Mouse (Mus musculus) MEL (cell line): ENCODE data around the gene Olfr374. TPM values are rescaled to one million over a fixed set of nuclear protein-coding genes. Genes with fewer than 3 reads are reported as not detected.
A peak's percentile ranks its signal among the peaks of the same experiment; 100 is the strongest.

Experiments used
- DNase-seq: peaks from one replicate; pipeline ENCODE4 v3.0.0; 2011; ENCODE audit warnings: low read depth, low spot score
- H3K27ac ChIP-seq: 2 replicates; pipeline ENCODE4 v1.5.1; 2012; ENCODE audit warnings: low read depth, mild to moderate bottlenecking, control low read depth, low read length, moderate library complexity; ENCODE audit not compliant: control insufficient read depth
- H3K27me3 ChIP-seq, 2 experiments: fragments of 150-350 bp in 1 of 2; sonication (generic) in 1 of 2; 2 replicates each; pipeline ENCODE4 v1.6.1; 2012; ENCODE audit warnings: low read length in 2 of 2, mild to moderate bottlenecking in 2 of 2, improper control_type of control experiment in 1 of 2, moderate library complexity in 1 of 2; ENCODE audit not compliant: insufficient read depth in 2 of 2, control insufficient read depth in 1 of 2
- H3K36me3 ChIP-seq, 2 experiments: 2 replicates each; pipeline ENCODE4 v1.6.1; 2012 to 2014; ENCODE audit warnings: low read length in 2 of 2, improper control_type of control experiment in 1 of 2, inconsistent platforms in 1 of 2, mild to moderate bottlenecking in 1 of 2; ENCODE audit not compliant: insufficient read depth in 2 of 2, control insufficient read depth in 1 of 2
- H3K4me1 ChIP-seq, 2 experiments: fragments of 150-350 bp in 1 of 2; sonication (generic) in 1 of 2; 2 replicates each; pipeline ENCODE4 v1.6.1; 2012; ENCODE audit warnings: low read length in 2 of 2, improper control_type of control experiment in 1 of 2, mild to moderate bottlenecking in 1 of 2; ENCODE audit not compliant: insufficient read depth in 2 of 2, control insufficient read depth in 1 of 2
- H3K4me3 ChIP-seq, 2 experiments: fragments of 150-350 bp in 1 of 2; sonication (generic) in 1 of 2; 2 replicates each; pipeline ENCODE4 v1.5.1; 2012; ENCODE audit warnings: low read depth in 2 of 2, low read length in 2 of 2, mild to moderate bottlenecking in 2 of 2, moderate library complexity in 2 of 2, control low read depth in 1 of 2, improper control_type of control experiment in 1 of 2; ENCODE audit not compliant: control insufficient read depth in 1 of 2, insufficient read depth in 1 of 2
- H3K79me2 ChIP-seq: 2 replicates; pipeline ENCODE4 v1.6.1; 2012; ENCODE audit warnings: mild to moderate bottlenecking, low read length, moderate library complexity; ENCODE audit not compliant: control insufficient read depth, poor library complexity, insufficient read depth
- H3K9ac ChIP-seq: 2 replicates; pipeline ENCODE4 v1.6.1; 2012; ENCODE audit warnings: low read depth, mild to moderate bottlenecking, control low read depth, low read length, moderate library complexity; ENCODE audit not compliant: control insufficient read depth, poor library complexity, severe bottlenecking
- H3K9me3 ChIP-seq: fragments of 150-350 bp; sonication (generic); replicated peaks from 2 replicates; pipeline ENCODE4 v1.6.1; 2012; ENCODE audit warnings: mild to moderate bottlenecking, low read length, improper control_type of control experiment, moderate library complexity; ENCODE audit not compliant: insufficient read depth
- CTCF ChIP-seq, 3 experiments: IDR thresholded peaks in 2 of 3; conservative IDR thresholded peaks in 1 of 3; 2 replicates each; pipeline ENCODE4 v1.5.1; 2011 to 2012; ENCODE audit warnings: low read length in 3 of 3, low read depth in 2 of 3, mild to moderate bottlenecking in 2 of 3, improper control_type of control experiment in 1 of 3, inconsistent platforms in 1 of 3, mixed read lengths in 1 of 3, moderate library complexity in 1 of 3; ENCODE audit not compliant: control insufficient read depth in 1 of 3, insufficient read depth in 1 of 3, poor library complexity in 1 of 3, severe bottlenecking in 1 of 3
- EP300 ChIP-seq, 2 experiments: IDR thresholded peaks; 2 replicates each; pipeline ENCODE4 v1.6.1; 2011; ENCODE audit warnings: improper control_type of control experiment in 2 of 2, low read length in 2 of 2, low read depth in 1 of 2, mild to moderate bottlenecking in 1 of 2
- GATA1 ChIP-seq: IDR thresholded peaks from 2 replicates; pipeline ENCODE4 v1.6.1; 2011; ENCODE audit warnings: low read depth, low read length, improper control_type of control experiment
- HCFC1 ChIP-seq: IDR thresholded peaks from 2 replicates; pipeline ENCODE4 v1.6.1; 2012; ENCODE audit warnings: low read depth, mild to moderate bottlenecking, inconsistent platforms, low read length, improper control_type of control experiment, moderate library complexity
- JUND ChIP-seq: IDR thresholded peaks from 2 replicates; pipeline ENCODE4 v1.6.1; 2011; ENCODE audit warnings: low read depth, mild to moderate bottlenecking, improper control_type of control experiment, low read length
- MAFK ChIP-seq: IDR thresholded peaks from 2 replicates; pipeline ENCODE4 v1.6.1; 2011; ENCODE audit warnings: low read depth, mild to moderate bottlenecking, low read length, improper control_type of control experiment, borderline replicate concordance
- MAZ ChIP-seq: IDR thresholded peaks from 2 replicates; pipeline ENCODE4 v1.6.1; 2012; ENCODE audit warnings: low read depth, mild to moderate bottlenecking, inconsistent platforms, low read length, improper control_type of control experiment
- MEF2A ChIP-seq: IDR thresholded peaks from 2 replicates; pipeline ENCODE4 v1.6.1; 2014; ENCODE audit warnings: low read depth, mild to moderate bottlenecking, inconsistent platforms, low read length, improper control_type of control experiment; ENCODE audit not compliant: poor library complexity, insufficient replicate concordance, severe bottlenecking; ENCODE audit errors: extremely low read depth
- MYB ChIP-seq: IDR thresholded peaks from 2 replicates; pipeline ENCODE4 v1.6.1; 2011; ENCODE audit warnings: mild to moderate bottlenecking, low read depth, low read length, improper control_type of control experiment
- MYC ChIP-seq: IDR thresholded peaks from 2 replicates; pipeline ENCODE4 v1.6.1; 2011; ENCODE audit warnings: low read depth, mild to moderate bottlenecking, low read length, improper control_type of control experiment, moderate library complexity
- NELFE ChIP-seq: IDR thresholded peaks from 2 replicates; pipeline ENCODE4 v1.6.1; 2011; ENCODE audit warnings: low read depth, low read length, improper control_type of control experiment
- NRF1 ChIP-seq: IDR thresholded peaks from 2 replicates; pipeline ENCODE4 v1.6.1; 2014; ENCODE audit warnings: low read depth, mild to moderate bottlenecking, inconsistent platforms, low read length, improper control_type of control experiment, moderate library complexity; ENCODE audit not compliant: poor library complexity, insufficient read depth, severe bottlenecking
- RAD21 ChIP-seq: IDR thresholded peaks from 2 replicates; pipeline ENCODE4 v1.6.1; 2011; ENCODE audit warnings: mild to moderate bottlenecking, low read depth, low read length, improper control_type of control experiment
- RCOR1 ChIP-seq: IDR thresholded peaks from 2 replicates; pipeline ENCODE4 v1.6.1; 2012; ENCODE audit warnings: low read depth, mild to moderate bottlenecking, inconsistent platforms, low read length, improper control_type of control experiment
- SIN3A ChIP-seq: IDR thresholded peaks from 2 replicates; pipeline ENCODE4 v1.6.1; 2012; ENCODE audit warnings: low read length, improper control_type of control experiment, inconsistent platforms
- SMC3 ChIP-seq: IDR thresholded peaks from 2 replicates; pipeline ENCODE4 v1.6.1; 2011; ENCODE audit warnings: low read depth, low read length, improper control_type of control experiment
- TBP ChIP-seq: IDR thresholded peaks from 2 replicates; pipeline ENCODE4 v1.8.0; 2011; ENCODE audit warnings: low read depth, low read length, improper control_type of control experiment
- UBTF ChIP-seq: IDR thresholded peaks from 2 replicates; pipeline ENCODE4 v1.6.1; 2012; ENCODE audit warnings: low read depth, mild to moderate bottlenecking, inconsistent platforms, low read length, improper control_type of control experiment, moderate library complexity, borderline replicate concordance; ENCODE audit not compliant: insufficient read depth
- USF1 ChIP-seq: IDR thresholded peaks from 2 replicates; pipeline ENCODE4 v1.6.1; 2014; ENCODE audit warnings: low read depth, mild to moderate bottlenecking, inconsistent platforms, low read length, improper control_type of control experiment, moderate library complexity
- ZC3H11A ChIP-seq: IDR thresholded peaks from 2 replicates; pipeline ENCODE4 v1.6.1; 2012; ENCODE audit warnings: low read depth, mild to moderate bottlenecking, inconsistent platforms, low read length, improper control_type of control experiment
- ZMIZ1 ChIP-seq: IDR thresholded peaks from 2 replicates; pipeline ENCODE4 v1.6.1; 2012; ENCODE audit warnings: low read depth, mild to moderate bottlenecking, inconsistent platforms, low read length, improper control_type of control experiment, moderate library complexity
- ZNF384 ChIP-seq: IDR thresholded peaks from 2 replicates; pipeline ENCODE4 v1.6.1; 2012; ENCODE audit warnings: low read depth, mild to moderate bottlenecking, inconsistent platforms, low read length, improper control_type of control experiment
- polyA plus RNA-seq, 2 experiments: library from polyadenylated mRNA; stranded (reverse) in 1 of 2; unstranded in 1 of 2; fragments of >175 nt in 1 of 2; fragments of >200 nt in 1 of 2; gene quantifications; 2 replicates each; pipeline versions ENCODE4 v1.2.1 to v1.2.4; 2012; ENCODE audit warnings: low replicate concordance in 2 of 2, low read depth in 1 of 2; ENCODE audit not compliant: insufficient read length in 2 of 2, insufficient read depth in 1 of 2, missing spikeins in 1 of 2
- total RNA-seq: library from RNA; depleted of rRNA; stranded (reverse); fragments of 300-350 nt; gene quantifications from 2 replicates; pipeline ENCODE4 v1.2.3, GENCODE M21; 2012

The Olfr374 gene
- total and polyA plus RNA-seq, 3 experiments, result 0.06 to 0.08 TPM; not detected in 1

- no peaks in the 10 kb centered on the region for H3K36me3 ChIP-seq
- no peak overlapping the region for H3K4me3 ChIP-seq
- DNase-seq, result no peak
- H3K9me3 ChIP-seq, result no peaks in the 10 kb centered on the region
- H3K27ac ChIP-seq, result no peak overlapping the region
- H3K9ac ChIP-seq, result no peak overlapping the region
- H3K4me1 ChIP-seq, result no peaks in the 10 kb centered on the region
- H3K79me2 ChIP-seq, result no peaks in the 10 kb centered on the region
- peaks cover 0 to 1% of the 10 kb centered on the region in 2 experiments; a peak in 1 of 4 replicates for H3K27me3 ChIP-seq
- no peak for TF ChIP-seq ZMIZ1
- no peak for TF ChIP-seq UBTF
- TF ChIP-seq SIN3A, result no peak
- TF ChIP-seq MEF2A, result no peak
- TF ChIP-seq MAFK, result no peak
- no peak; the same call in 1 of the 2 replicates for TF ChIP-seq SMC3
- TF ChIP-seq MYC, result no peak
- TF ChIP-seq ZC3H11A, result 0 out of 2 replicates have a peak, but pooled peaks have one; percentile 14
- TF ChIP-seq NRF1, result no peak
- peak; percentile 38 to 53 (median 39) for TF ChIP-seq CTCF (IDR thresholded peaks at IDR 0.05 in 2 of 3, conservative IDR thresholded peaks at IDR 0.05 in 1 of 3; ENCODE audit: control insufficient read depth in 1 of 3, insufficient read depth in 1 of 3, low read depth in 2 of 3, low read length in 3 of 3, poor library complexity in 1 of 3, severe bottlenecking in 1 of 3)
- peak; percentile 32 for TF ChIP-seq RAD21
- TF ChIP-seq, all 39 proteins: peak for 3
These were observed 1.7 kb upstream of the Olfr374 start for GRCm38 (mm10) chr8:72105165-72105564.

GRCm38 (mm10) chr8:72110876-72111275, 4.0 kb downstream of the Olfr374 start:
- TF ChIP-seq TBP (peak; percentile 26; the same call in 1 of the 2 replicates), MAZ (no peak)
- no peaks in the 10 kb centered on the region for H3K9me3 ChIP-seq
- no peak overlapping the region for H3K9ac ChIP-seq
- H3K27ac ChIP-seq, result no peak overlapping the region
- no peaks in the 10 kb centered on the region for H3K36me3 ChIP-seq
- H3K79me2 ChIP-seq, result no peaks in the 10 kb centered on the region
- H3K4me3 ChIP-seq, result no peak overlapping the region
- H3K27me3 ChIP-seq, result peaks cover 0 to 1% of the 10 kb centered on the region in 2 experiments; a peak in 1 of 4 replicates
- DNase-seq, result peak; percentile 90
- peaks cover 0 to 2% of the 10 kb centered on the region in 2 experiments; a peak in 1 of 4 replicates for H3K4me1 ChIP-seq

- Histone ChIP-seq H3K4me3 (no peak overlapping the region), H3K27ac (no peak overlapping the region), H3K27me3 (no peaks in the 10 kb centered on the region), H3K9ac (no peak overlapping the region), H3K4me1 (peaks cover 0 to 2% of the 10 kb centered on the region in 2 experiments; a peak in 1 of 4 replicates), H3K9me3 (no peaks in the 10 kb centered on the region), H3K36me3 (no peaks in the 10 kb centered on the region), H3K79me2 (no peaks in the 10 kb centered on the region)
- DNase-seq, result peak; percentile 30
- TF ChIP-seq MYB (no peak), EP300 (IDR thresholded peaks at IDR 0.05; ENCODE audit: low read depth in 1 of 2, low read length in 2 of 2) (no peak), RAD21 (peak; percentile 24), SIN3A (no peak), CTCF (IDR thresholded peaks at IDR 0.05 in 2 of 3, conservative IDR thresholded peaks at IDR 0.05 in 1 of 3; ENCODE audit: control insufficient read depth in 1 of 3, insufficient read depth in 1 of 3, low read depth in 2 of 3, low read length in 3 of 3, poor library complexity in 1 of 3, severe bottlenecking in 1 of 3) (peak; percentile 34 to 44 (median 41)), NELFE (no peak), JUND (no peak), USF1 (no peak), MAFK (no peak), RCOR1 (no peak), ZMIZ1 (no peak), SMC3 (peak; percentile 41), GATA1 (no peak), MYC (no peak), ZNF384 (no peak), HCFC1 (no peak)
These were observed 5.6 kb downstream of the Olfr374 start for GRCm38 (mm10) chr8:72112486-72112885.
